Mouse (Mus musculus): ENCODE results near the gene Tubb5. TPM values are rescaled to one million over a fixed set of nuclear protein-coding genes. Genes with fewer than 3 reads are reported as not detected.

Gene Tubb5
- polyA plus RNA-seq (2015; fragmentation: Nextera tagmentation; extraction: Ambion mirVana), result 649 and 665 TPM in 2 replicates

DNA sequence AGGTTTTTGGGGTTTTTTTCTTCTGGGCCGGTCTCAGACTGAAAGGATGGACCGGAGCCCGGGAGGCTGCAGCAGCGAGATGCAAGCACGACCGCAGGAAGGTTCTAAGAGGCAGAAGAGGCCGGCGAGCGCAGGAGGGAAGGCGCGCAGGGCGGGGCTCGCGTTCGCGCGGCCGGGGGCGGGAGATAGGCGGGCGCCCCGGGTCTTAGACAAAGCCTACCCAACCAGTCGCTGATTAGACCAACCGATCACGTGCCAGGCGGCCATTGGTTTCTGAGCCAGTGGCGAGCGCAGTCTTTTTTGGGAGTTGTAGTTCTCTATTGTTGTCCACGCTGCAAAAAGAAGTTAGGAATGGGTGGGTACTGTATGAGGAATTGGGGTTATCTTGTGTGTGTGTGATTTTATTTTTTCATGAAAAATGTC is at the start of gene Tubb5:
Gene Tubb5, minus strand, starts transcription at position 185 of the 423 bp plus-strand sequence.
- ATAC-seq (ENCODE audit: insufficient read depth, low FRiP score), result peak; percentile 83
- H3K9ac ChIP-seq (ENCODE audit: low read length), result peak within 1 kb of the TSS; percentile 94
- H3K27me3 ChIP-seq (ENCODE audit: control insufficient read depth, insufficient read depth, low read length), result no peaks in the 10 kb centered on the region
- peaks cover 29% of the 10 kb centered on the region for H3K36me3 ChIP-seq (ENCODE audit: control insufficient read depth, insufficient read depth, low read length)
- 1% methylated on average over 29 of the region's 29 CpGs for whole genome bisulfite sequencing
- no peaks in the 10 kb centered on the region for H3K9me3 ChIP-seq (replicated peaks; ENCODE audit: control insufficient read depth, low read length)
- H3K27ac ChIP-seq (ENCODE audit: low read length), result peak within 1 kb of the TSS; percentile 96
- peak within 1 kb of the TSS; percentile 75 for H3K4me2 ChIP-seq (ENCODE audit: low read depth, low read length)
- H3K4me1 ChIP-seq (ENCODE audit: control insufficient read depth, insufficient read depth, low read length), result peaks cover 39% of the 10 kb centered on the region
- H3K4me3 ChIP-seq (replicated peaks; ENCODE audit: low read length), result peak within 1 kb of the TSS; percentile 78

DNA sequence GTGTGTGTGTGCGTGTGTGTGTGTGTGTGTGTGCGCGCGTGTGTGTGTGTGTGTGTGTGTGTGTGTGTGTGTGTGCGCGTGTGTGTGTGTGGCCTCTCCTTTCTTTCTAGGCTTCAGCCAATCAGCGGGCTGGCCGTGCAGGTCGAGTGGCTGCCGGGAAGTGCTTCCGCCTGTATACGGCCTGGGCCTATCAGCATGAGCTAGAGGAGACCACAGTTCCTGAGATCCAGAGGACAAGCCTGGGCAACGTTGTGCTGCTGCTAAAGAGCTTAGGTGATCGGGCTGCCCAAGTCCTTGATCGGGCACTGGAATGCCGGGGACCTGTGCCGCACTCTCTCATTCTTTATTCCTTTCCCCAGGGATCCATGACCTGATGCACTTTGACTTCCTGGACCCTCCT is 49.6 kb upstream of the Tubb5 start:
- no peak overlapping the region for H3K27ac ChIP-seq (ENCODE audit: low read length)
- H3K4me1 ChIP-seq (ENCODE audit: control insufficient read depth, insufficient read depth, low read length), result no peaks in the 10 kb centered on the region
- no peaks in the 10 kb centered on the region for H3K9me3 ChIP-seq (replicated peaks; ENCODE audit: control insufficient read depth, low read length)
- WGBS, result 88% methylated on average over 17 of the region's 17 CpGs
- H3K36me3 ChIP-seq (ENCODE audit: control insufficient read depth, insufficient read depth, low read length), result peaks cover 8% of the 10 kb centered on the region; the same call in 1 of the 2 replicates
- H3K4me2 ChIP-seq (ENCODE audit: low read depth, low read length), result no peak overlapping the region
- no peak overlapping the region for H3K4me3 ChIP-seq (replicated peaks; ENCODE audit: low read length)
- no peaks in the 10 kb centered on the region for H3K27me3 ChIP-seq (ENCODE audit: control insufficient read depth, insufficient read depth, low read length)
- no peak overlapping the region for H3K9ac ChIP-seq (ENCODE audit: low read length)
- no peak for ATAC-seq (ENCODE audit: insufficient read depth, low FRiP score)

DNA sequence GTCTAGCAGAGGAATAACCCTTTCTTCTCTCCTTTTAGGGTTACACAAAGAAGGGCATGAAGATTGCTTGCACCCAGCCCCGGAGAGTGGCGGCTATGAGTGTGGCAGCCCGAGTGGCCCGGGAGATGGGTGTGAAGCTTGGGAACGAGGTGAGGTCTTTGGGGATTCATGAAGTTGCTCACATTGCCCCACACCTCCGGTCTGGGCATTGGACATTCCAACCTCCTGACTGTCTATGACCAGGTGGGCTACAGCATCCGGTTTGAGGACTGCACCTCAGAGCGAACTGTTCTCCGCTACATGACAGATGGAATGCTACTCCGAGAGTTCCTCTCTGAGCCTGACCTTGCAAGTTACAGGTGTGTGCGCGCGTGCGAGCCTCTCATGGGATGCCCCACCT is 45.7 kb upstream of the Tubb5 start:
- no peak overlapping the region for H3K4me2 ChIP-seq (ENCODE audit: low read depth, low read length)
- ATAC-seq (ENCODE audit: insufficient read depth, low FRiP score), result no peak
- H3K36me3 ChIP-seq (ENCODE audit: control insufficient read depth, insufficient read depth, low read length), result no peaks in the 10 kb centered on the region

DNA sequence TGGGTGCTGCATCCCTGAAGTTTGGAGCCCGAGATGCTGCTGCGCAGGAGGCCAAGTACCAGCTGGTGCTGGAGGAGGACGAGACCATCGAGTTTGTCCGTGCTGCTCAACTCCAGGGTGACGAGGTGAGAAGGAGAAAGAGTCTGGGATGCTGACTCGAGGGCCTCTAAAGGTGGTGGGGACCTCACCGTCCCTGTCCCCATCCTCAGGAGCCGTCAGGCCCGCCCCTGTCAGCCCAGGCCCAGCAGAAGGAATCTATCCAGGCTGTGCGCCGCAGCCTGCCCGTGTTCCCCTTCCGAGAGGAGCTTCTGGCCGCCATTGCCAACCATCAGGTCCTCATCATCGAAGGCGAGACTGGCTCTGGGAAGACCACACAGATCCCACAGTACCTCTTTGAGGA is 44.8 kb upstream of the Tubb5 start:
- peaks cover 7% of the 10 kb centered on the region for H3K4me1 ChIP-seq (ENCODE audit: control insufficient read depth, insufficient read depth, low read length)
- no peaks in the 10 kb centered on the region for H3K27me3 ChIP-seq (ENCODE audit: control insufficient read depth, insufficient read depth, low read length)
- H3K27ac ChIP-seq (ENCODE audit: low read length), result no peak overlapping the region
- ATAC-seq (ENCODE audit: insufficient read depth, low FRiP score), result no peak
- H3K36me3 ChIP-seq (ENCODE audit: control insufficient read depth, insufficient read depth, low read length), result no peaks in the 10 kb centered on the region
- 92% methylated on average over 17 of the region's 17 CpGs for WGBS
- H3K9me3 ChIP-seq (replicated peaks; ENCODE audit: control insufficient read depth, low read length), result no peaks in the 10 kb centered on the region
- H3K4me2 ChIP-seq (ENCODE audit: low read depth, low read length), result no peak overlapping the region
- no peak overlapping the region for H3K4me3 ChIP-seq (replicated peaks; ENCODE audit: low read length)
- no peak overlapping the region for H3K9ac ChIP-seq (ENCODE audit: low read length)

More for the DNA sequence above, 45.7 kb upstream of the Tubb5 start:
- Histone ChIP-seq H3K9ac (ENCODE audit: low read length) (no peak overlapping the region), H3K27me3 (ENCODE audit: control insufficient read depth, insufficient read depth, low read length) (no peaks in the 10 kb centered on the region), H3K27ac (ENCODE audit: low read length) (no peak overlapping the region), H3K4me1 (ENCODE audit: control insufficient read depth, insufficient read depth, low read length) (peaks cover 7% of the 10 kb centered on the region), H3K4me3 (replicated peaks; ENCODE audit: low read length) (no peak overlapping the region), H3K9me3 (replicated peaks; ENCODE audit: control insufficient read depth, low read length) (no peaks in the 10 kb centered on the region)
- 95% methylated on average over 14 of the region's 14 CpGs for WGBS

DNA sequence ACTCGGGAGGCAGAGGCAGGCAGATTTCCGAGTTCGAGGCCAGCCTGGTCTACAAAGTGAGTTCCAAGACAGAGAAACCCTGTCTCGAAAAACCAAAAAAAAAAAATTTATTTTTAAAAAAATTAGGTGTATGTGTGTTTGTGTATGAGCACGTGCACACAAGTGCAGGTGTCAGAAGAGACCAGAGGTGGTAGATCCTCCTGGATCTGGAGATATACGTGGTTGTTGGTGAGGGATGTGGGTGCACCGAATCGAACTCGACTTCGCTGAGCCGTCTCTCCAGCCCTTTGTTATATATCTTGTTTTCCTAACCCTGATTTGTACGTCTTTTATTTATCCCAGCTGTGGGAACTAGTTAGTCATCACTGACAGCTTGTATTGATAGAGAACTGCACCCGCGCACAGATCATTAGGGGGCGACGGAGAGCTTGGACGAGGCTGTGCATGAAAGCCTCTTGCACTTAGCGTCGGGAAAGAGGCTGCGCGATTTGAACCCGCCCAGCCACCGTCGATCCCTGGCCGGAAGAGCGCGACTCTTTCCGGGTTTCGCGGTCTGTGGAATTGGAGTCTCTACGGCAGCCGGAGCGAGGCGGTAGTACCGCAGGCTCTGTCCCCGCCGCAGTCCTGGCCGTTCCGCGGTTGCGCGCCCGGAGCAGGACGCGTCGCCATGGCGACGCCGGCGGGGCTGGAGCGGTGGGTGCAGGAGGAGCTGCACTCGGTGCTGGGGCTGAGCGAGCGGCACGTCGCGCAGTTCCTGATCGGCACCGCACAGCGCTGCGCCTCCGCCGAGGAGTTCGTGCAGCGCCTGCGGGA is 41.3 kb upstream of the Tubb5 start, which contains the start of gene Dhx16:
Gene Dhx16, plus strand, starts transcription at position 575 of the 813 bp plus-strand sequence.
- H3K9me3 ChIP-seq (replicated peaks; ENCODE audit: control insufficient read depth, low read length), result no peaks in the 10 kb centered on the region
- H3K4me3 ChIP-seq (replicated peaks; ENCODE audit: low read length), result peak within 1 kb of the TSS; percentile 94
- no peaks in the 10 kb centered on the region for H3K36me3 ChIP-seq (ENCODE audit: control insufficient read depth, insufficient read depth, low read length)
- H3K27ac ChIP-seq (ENCODE audit: low read length), result peak within 1 kb of the TSS; percentile 66; the same call in 1 of the 2 replicates
- WGBS, result 5% methylated on average over 66 of the region's 66 CpGs
- no peaks in the 10 kb centered on the region for H3K27me3 ChIP-seq (ENCODE audit: control insufficient read depth, insufficient read depth, low read length)
- peak; percentile 92 for ATAC-seq (ENCODE audit: insufficient read depth, low FRiP score)
- peak within 1 kb of the TSS; percentile 88 for H3K9ac ChIP-seq (ENCODE audit: low read length)
- peak within 1 kb of the TSS; percentile 67 for H3K4me2 ChIP-seq (ENCODE audit: low read depth, low read length)
- peaks cover 7% of the 10 kb centered on the region for H3K4me1 ChIP-seq (ENCODE audit: control insufficient read depth, insufficient read depth, low read length)

DNA sequence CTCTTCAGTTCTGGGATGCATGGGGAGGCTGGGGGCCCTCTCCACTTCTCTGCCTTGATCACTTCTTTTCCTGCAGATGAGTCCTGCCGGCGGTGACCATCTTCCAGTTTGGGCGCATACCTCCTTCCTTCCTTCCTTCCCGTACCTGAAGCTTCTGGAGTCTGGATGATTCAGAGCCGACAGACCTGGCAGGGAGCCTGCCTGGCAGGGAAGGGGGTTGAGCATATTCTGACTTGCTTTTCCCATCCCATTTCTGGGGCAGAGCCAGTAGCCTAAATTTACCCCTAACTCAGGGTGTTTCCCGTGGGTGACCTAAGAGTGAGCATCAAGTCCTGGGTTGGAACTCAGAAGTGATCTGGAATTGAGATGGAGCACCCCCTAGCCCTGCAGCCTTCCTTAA is 36.6 kb upstream of the Tubb5 start:
- no peak for ATAC-seq (ENCODE audit: insufficient read depth, low FRiP score)
- H3K4me2 ChIP-seq (ENCODE audit: low read depth, low read length), result no peak overlapping the region
- peaks cover 5% of the 10 kb centered on the region; the same call in 1 of the 2 replicates for H3K9me3 ChIP-seq (replicated peaks; ENCODE audit: control insufficient read depth, low read length)
- 86% methylated on average over 6 of the region's 6 CpGs for WGBS
- no peak overlapping the region for H3K27ac ChIP-seq (ENCODE audit: low read length)
- no peak overlapping the region for H3K9ac ChIP-seq (ENCODE audit: low read length)
- H3K36me3 ChIP-seq (ENCODE audit: control insufficient read depth, insufficient read depth, low read length), result peaks cover 6% of the 10 kb centered on the region; the same call in 1 of the 2 replicates
- no peak overlapping the region for H3K4me3 ChIP-seq (replicated peaks; ENCODE audit: low read length)
- no peaks in the 10 kb centered on the region for H3K27me3 ChIP-seq (ENCODE audit: control insufficient read depth, insufficient read depth, low read length)
- H3K4me1 ChIP-seq (ENCODE audit: control insufficient read depth, insufficient read depth, low read length), result peaks cover 23% of the 10 kb centered on the region

DNA sequence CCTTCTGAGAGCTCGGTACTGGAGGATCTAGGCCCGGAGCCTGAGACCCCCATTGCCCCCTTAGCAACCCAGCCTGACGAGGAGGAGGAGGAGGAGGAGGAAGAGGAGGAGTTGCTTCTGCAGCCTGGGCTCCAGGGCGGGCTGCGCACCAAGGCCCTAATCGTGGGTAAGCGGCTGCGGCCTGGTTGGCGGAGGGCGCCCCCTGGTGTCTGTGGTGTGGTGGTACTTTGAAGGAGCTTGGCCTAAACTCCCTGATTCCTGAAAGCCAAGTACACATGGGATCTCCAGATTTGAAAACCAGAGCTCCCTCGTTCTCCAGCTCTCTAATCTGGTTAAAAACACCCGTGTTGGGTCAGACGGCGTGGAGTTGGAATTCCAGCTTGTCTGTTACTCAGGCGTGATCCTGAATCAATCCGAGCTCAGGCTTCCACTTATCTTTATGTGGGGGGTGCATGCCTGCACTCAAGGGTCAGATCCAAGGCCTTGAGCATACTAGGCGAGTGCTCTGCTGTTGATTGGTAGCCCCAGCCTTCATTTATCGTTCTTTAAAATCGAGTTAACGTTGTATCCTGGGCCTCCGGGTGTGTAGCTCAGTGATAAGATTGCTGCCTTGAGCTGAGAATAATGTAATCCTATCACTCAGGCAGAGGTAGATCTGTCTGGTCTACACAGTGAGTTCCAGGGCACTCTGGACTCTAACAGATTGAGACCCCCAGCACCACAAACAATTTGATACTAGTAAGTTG is 35.8 kb upstream of the Tubb5 start:
- Histone ChIP-seq H3K9ac (ENCODE audit: low read length) (no peak overlapping the region), H3K4me1 (ENCODE audit: control insufficient read depth, insufficient read depth, low read length) (peaks cover 30% of the 10 kb centered on the region), H3K4me3 (replicated peaks; ENCODE audit: low read length) (no peak overlapping the region), H3K36me3 (ENCODE audit: control insufficient read depth, insufficient read depth, low read length) (peaks cover 6% of the 10 kb centered on the region; the same call in 1 of the 2 replicates), H3K27ac (ENCODE audit: low read length) (no peak overlapping the region), H3K9me3 (replicated peaks; ENCODE audit: control insufficient read depth, low read length) (peaks cover 5% of the 10 kb centered on the region; the same call in 1 of the 2 replicates), H3K27me3 (ENCODE audit: control insufficient read depth, insufficient read depth, low read length) (no peaks in the 10 kb centered on the region), H3K4me2 (ENCODE audit: low read depth, low read length) (0 out of 2 replicates have a peak overlapping the region, but pooled peaks have one; percentile 16)
- 24% methylated on average over 21 of the region's 21 CpGs for WGBS
- 0 out of 2 replicates have a peak, but pooled peaks have one; percentile 31 for ATAC-seq (ENCODE audit: insufficient read depth, low FRiP score)

DNA sequence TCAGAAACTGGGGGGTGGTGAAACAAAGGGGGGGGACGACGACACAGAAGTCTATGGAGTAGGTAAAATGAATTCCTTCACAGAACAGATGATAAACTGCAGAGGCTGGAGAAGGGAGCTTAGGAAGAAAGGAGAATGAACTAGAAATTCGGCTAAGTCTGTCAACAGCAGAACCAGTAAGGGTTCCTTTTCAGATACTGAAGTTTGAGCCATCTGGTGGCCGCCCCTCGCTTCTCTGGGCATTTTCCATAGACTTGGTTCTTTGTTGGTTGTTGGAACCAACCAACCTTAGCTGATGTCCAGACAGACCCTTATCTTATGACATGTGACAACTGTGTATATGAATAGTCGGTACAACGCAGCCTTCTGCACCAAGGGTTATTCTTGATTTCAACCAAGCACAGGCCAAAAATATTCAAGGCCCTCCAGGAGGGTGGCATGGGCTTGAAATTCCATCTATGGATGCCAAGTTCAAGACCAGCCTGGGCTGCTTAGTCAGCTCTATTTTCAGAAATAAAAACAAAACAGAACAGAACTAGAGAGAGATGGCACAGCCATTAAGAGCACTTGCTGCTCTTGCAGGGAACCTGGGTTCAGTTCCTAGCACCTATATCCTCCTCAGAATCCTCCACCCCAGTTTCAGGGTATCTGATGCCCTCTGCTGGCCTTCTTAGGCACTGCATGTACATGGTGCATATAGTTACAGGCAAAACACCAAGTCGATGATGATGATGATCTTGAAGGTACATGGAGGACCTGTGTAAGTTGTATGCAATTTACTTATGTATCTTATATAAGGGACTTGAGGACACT is 33.0 kb upstream of the Tubb5 start:
- peak overlapping the region; percentile 74 for H3K4me3 ChIP-seq (replicated peaks; ENCODE audit: low read length)
- no peak for ATAC-seq (ENCODE audit: insufficient read depth, low FRiP score)

More for the DNA sequence above, 33.0 kb upstream of the Tubb5 start:
- peak overlapping the region; percentile 90 for H3K4me2 ChIP-seq (ENCODE audit: low read depth, low read length)
- H3K9ac ChIP-seq (ENCODE audit: low read length), result peak overlapping the region; percentile 85; the same call in 1 of the 2 replicates
- WGBS, result 71% methylated on average over 8 of the region's 8 CpGs
- peak overlapping the region; percentile 99 for H3K27ac ChIP-seq (ENCODE audit: low read length)
- H3K27me3 ChIP-seq (ENCODE audit: control insufficient read depth, insufficient read depth, low read length), result no peaks in the 10 kb centered on the region
- H3K9me3 ChIP-seq (replicated peaks; ENCODE audit: control insufficient read depth, low read length), result peaks cover 5% of the 10 kb centered on the region; the same call in 1 of the 2 replicates
- H3K4me1 ChIP-seq (ENCODE audit: control insufficient read depth, insufficient read depth, low read length), result peaks cover 47% of the 10 kb centered on the region
- peaks cover 6% of the 10 kb centered on the region; the same call in 1 of the 2 replicates for H3K36me3 ChIP-seq (ENCODE audit: control insufficient read depth, insufficient read depth, low read length)
